Mouse (Mus musculus) forebrain, embryonic 12.5 days (tissue): ENCODE measurements around the gene Kif26b. TPM values are rescaled to one million over a fixed set of nuclear protein-coding genes. Genes with fewer than 3 reads are reported as not detected.
A peak's percentile ranks its signal among the peaks of the same experiment; 100 is the strongest.

ENCODE experiments used
- ATAC-seq: fragments of 200-750 bp; cut with Nextera tagmentation; 2 replicates; pipeline ENCODE4 v1.8.0; 2017; ENCODE audit warnings: moderate TSS enrichment; ENCODE audit not compliant: low FRiP score
- H3K27ac ChIP-seq: fragments of 300-500 bp; sonication (generic); 2 replicates; pipeline ENCODE4 v1.5.1; 2016; ENCODE audit warnings: mild to moderate bottlenecking
- H3K27me3 ChIP-seq: fragments of 300-500 bp; sonication (generic); 2 replicates; pipeline ENCODE4 v1.6.1; 2016; ENCODE audit warnings: mild to moderate bottlenecking
- H3K36me3 ChIP-seq: fragments of 300-500 bp; sonication (generic); replicated peaks from 2 replicates; pipeline ENCODE4 v1.6.1; 2016; ENCODE audit warnings: mild to moderate bottlenecking
- H3K4me1 ChIP-seq: fragments of 300-500 bp; sonication (generic); 2 replicates; pipeline ENCODE4 v1.6.1; 2016
- H3K4me2 ChIP-seq: fragments of 300-500 bp; sonication (generic); 2 replicates; pipeline ENCODE4 v1.6.1; 2016; ENCODE audit warnings: mild to moderate bottlenecking, moderate library complexity
- H3K4me3 ChIP-seq: fragments of 300-500 bp; sonication (generic); replicated peaks from 2 replicates; pipeline ENCODE4 v1.5.1; 2016; ENCODE audit warnings: mild to moderate bottlenecking
- H3K9ac ChIP-seq: fragments of 300-500 bp; sonication (generic); 2 replicates; pipeline ENCODE4 v1.6.1; 2016; ENCODE audit warnings: mild to moderate bottlenecking
- H3K9me3 ChIP-seq: fragments of 300-500 bp; sonication (generic); 2 replicates; pipeline ENCODE4 v1.6.1; 2016
- WGBS: fragments of 180-500 bp; shearing (Covaris S2); methylation state at CpG from one replicate; pipeline ENCODE4 v1.1.7; 2016; 5-methylcytosine and 5-hydroxymethylcytosine counted together
- polyA plus RNA-seq: library from polyadenylated mRNA; unstranded; fragments of >200 nt; fragmentation: Nextera tagmentation; extraction: Ambion mirVana; gene quantifications from 2 replicates; pipeline ENCODE4 v1.2.1, GENCODE M21; 2016

Gene Kif26b
- polyA plus RNA-seq, 1 experiment from 2014 or later = 7.0 TPM

DNA sequence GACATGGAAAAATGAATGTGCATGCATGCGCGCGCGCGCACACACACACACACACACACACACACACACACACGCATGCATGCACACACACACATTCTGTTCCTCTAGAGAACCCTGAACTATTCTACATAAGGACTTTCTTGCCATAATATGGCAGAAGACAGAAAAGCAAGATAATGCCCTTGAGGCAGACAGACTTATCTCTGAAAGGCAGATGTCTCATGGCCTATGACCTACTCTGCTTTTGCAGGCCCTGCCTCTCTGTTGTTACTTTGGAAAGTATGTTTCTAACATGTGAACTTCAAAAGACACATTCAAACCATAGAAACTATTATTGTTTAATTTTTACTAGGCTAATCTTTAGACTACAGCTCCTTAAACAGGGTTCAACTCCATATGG is 255.1 kb downstream of the Kif26b start:
- Histone ChIP-seq H3K9me3 (no peaks in the 10 kb centered on the region), H3K27me3 (no peaks in the 10 kb centered on the region), H3K27ac (no peak overlapping the region), H3K4me3 (no peak overlapping the region), H3K4me2 (no peak overlapping the region), H3K4me1 (no peaks in the 10 kb centered on the region), H3K36me3 (no peaks in the 10 kb centered on the region), H3K9ac (no peak overlapping the region)
- no peak for ATAC-seq
- WGBS = 97% methylated on average over 6 of the region's 6 CpGs

- H3K4me2 ChIP-seq = no peak overlapping the region
- no peaks in the 10 kb centered on the region for H3K36me3 ChIP-seq
- no peak overlapping the region for H3K9ac ChIP-seq
- no peak overlapping the region for H3K27ac ChIP-seq
- no peak overlapping the region for H3K4me3 ChIP-seq
- H3K27me3 ChIP-seq = no peaks in the 10 kb centered on the region
- WGBS = 69% methylated on average over 1 of the region's 1 CpGs
- H3K4me1 ChIP-seq = no peaks in the 10 kb centered on the region
- no peak for ATAC-seq
- H3K9me3 ChIP-seq = no peaks in the 10 kb centered on the region
Observed at GRCm38 (mm10) chr1:178791266-178791665, 262.3 kb downstream of the Kif26b start.

- WGBS = 92% methylated on average over 5 of the region's 5 CpGs
- Histone ChIP-seq H3K9me3 (no peaks in the 10 kb centered on the region), H3K9ac (no peak overlapping the region), H3K36me3 (no peaks in the 10 kb centered on the region), H3K4me3 (no peak overlapping the region), H3K27me3 (no peaks in the 10 kb centered on the region), H3K4me2 (no peak overlapping the region), H3K4me1 (no peaks in the 10 kb centered on the region), H3K27ac (no peak overlapping the region)
- no peak for ATAC-seq
Observed at GRCm38 (mm10) chr1:178792726-178793125, 263.8 kb downstream of the Kif26b start.

DNA sequence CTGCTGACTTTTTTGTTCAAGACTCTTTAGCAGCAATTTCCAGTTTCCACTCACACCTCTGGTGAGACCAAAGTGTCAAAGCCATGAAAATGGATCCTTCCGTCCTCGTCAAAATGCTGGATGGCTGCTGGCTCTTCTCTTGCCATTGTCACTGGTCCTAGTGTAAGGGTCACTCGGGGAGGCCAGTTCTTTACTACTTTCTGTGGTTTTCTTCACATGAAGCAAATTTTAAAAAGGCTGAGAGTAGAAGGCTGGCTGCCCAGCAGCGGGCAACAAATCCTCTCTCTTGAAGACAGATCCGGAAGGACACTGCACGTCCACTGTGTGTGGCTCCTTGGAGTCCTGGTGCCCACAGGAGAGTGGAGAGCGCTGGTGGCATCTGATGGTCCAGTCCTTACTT is 265.9 kb downstream of the Kif26b start:
- Histone ChIP-seq H3K27me3 (no peaks in the 10 kb centered on the region), H3K9ac (no peak overlapping the region), H3K4me1 (peaks cover 9% of the 10 kb centered on the region), H3K36me3 (no peaks in the 10 kb centered on the region), H3K27ac (no peak overlapping the region), H3K4me2 (no peak overlapping the region), H3K4me3 (no peak overlapping the region), H3K9me3 (no peaks in the 10 kb centered on the region)
- ATAC-seq = no peak
- WGBS = 92% methylated on average over 7 of the region's 7 CpGs

DNA sequence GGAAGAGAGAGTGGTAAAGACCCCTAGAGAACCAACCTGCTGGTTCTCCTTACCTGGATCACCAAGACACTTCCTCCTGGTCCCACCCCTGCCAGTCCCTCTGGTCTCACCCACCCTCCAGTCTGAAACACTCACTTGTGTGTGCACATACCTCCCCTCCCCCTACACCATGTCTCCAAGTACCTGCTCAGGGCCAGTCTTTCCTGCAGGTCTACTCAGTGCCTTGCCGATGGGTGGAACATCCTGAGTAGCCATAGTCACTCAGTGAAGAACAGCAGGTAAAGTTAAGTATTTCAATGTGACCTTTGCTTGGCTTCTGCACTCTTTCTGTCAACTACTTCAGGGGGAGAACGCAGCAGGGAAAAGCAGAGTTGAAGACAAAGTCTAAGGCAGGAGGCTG is 268.5 kb downstream of the Kif26b start:
- no peak for ATAC-seq
- Histone ChIP-seq H3K27ac (no peak overlapping the region), H3K4me1 (peaks cover 11% of the 10 kb centered on the region), H3K4me3 (no peak overlapping the region), H3K9me3 (no peaks in the 10 kb centered on the region), H3K27me3 (no peaks in the 10 kb centered on the region), H3K9ac (no peak overlapping the region), H3K4me2 (no peak overlapping the region), H3K36me3 (no peaks in the 10 kb centered on the region)
- WGBS = 95% methylated on average over 2 of the region's 2 CpGs

DNA sequence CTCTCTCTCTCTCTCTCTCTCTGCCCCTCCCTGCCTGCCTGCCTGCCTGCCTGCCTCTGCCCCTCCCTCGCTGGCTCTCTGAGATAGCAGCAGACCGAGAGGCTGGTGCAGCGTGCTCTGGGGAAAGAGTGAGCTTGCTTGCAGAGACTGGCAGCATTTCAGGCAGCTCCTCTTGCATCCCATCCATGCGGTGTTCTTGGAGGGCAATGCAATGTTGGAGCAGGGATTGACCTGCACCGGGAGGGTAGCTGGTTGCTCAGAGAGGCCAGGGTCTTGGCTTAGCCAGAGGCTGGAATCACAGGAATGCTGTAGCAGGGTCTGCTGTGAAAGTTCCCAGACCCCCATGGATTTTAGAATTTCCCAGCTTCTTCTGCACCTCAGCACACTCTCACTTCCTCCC is 269.4 kb downstream of the Kif26b start:
- Histone ChIP-seq H3K4me1 (peaks cover 16% of the 10 kb centered on the region), H3K9me3 (no peaks in the 10 kb centered on the region), H3K27me3 (no peaks in the 10 kb centered on the region), H3K4me3 (no peak overlapping the region), H3K9ac (no peak overlapping the region), H3K36me3 (no peaks in the 10 kb centered on the region), H3K27ac (peak overlapping the region; percentile 33; the same call in 1 of the 2 replicates), H3K4me2 (peak overlapping the region; percentile 36)
- no peak for ATAC-seq
- WGBS = 5% methylated on average over 5 of the region's 5 CpGs

GRCm38 (mm10) chr1:178798886-178799285 is 270.0 kb downstream of the Kif26b start:
- Histone ChIP-seq H3K4me3 (no peak overlapping the region), H3K4me1 (peaks cover 16% of the 10 kb centered on the region), H3K36me3 (no peaks in the 10 kb centered on the region), H3K4me2 (no peak overlapping the region), H3K9me3 (no peaks in the 10 kb centered on the region), H3K27me3 (no peaks in the 10 kb centered on the region), H3K9ac (no peak overlapping the region), H3K27ac (no peak overlapping the region)
- WGBS = 76% methylated on average over 8 of the region's 8 CpGs
- ATAC-seq = no peak

DNA sequence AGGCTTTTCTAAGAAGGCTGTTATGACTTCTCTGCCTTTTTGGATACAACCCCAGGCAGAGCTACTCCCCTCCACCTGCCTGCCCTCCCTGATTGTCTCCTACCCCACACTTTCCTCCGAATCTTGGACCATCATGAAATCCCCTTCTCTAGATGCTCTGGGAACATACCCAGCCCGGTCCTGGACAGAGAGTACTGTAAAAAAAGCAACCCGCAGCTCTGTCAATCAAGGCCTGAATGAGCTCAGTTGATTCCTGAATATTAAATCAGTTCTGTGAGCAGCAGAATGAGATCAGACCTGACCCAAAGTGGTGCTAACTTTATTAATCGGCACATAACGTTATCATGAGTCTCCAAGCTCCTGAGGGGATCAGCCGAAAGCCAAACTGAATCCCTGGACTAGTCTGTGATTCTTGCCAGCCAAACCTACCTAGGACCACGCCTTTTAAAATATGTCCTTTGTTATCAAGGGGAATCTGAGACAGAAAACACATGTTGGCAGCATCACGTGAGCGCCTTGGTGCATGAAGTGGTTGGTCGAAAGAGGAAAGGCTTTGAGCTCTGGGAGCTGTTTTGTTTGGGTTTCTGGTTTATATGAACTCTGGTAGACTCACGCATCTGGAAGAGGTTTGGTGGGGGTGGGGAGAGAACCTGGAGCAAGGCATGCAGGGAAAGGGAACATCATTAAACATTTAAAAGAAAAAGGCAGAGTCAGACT is 271.1 kb downstream of the Kif26b start:
- no peak overlapping the region for H3K27ac ChIP-seq
- no peak for ATAC-seq
- H3K9me3 ChIP-seq = no peaks in the 10 kb centered on the region
- WGBS = 68% methylated on average over 11 of the region's 11 CpGs
- no peak overlapping the region for H3K4me2 ChIP-seq
- no peak overlapping the region for H3K9ac ChIP-seq
- no peak overlapping the region for H3K4me3 ChIP-seq
- H3K4me1 ChIP-seq = peaks cover 20% of the 10 kb centered on the region
- no peaks in the 10 kb centered on the region for H3K27me3 ChIP-seq
- no peaks in the 10 kb centered on the region for H3K36me3 ChIP-seq

GRCm38 (mm10) chr1:178803155-178803554 is 274.2 kb downstream of the Kif26b start:
- no peaks in the 10 kb centered on the region for H3K36me3 ChIP-seq
- H3K27me3 ChIP-seq = no peaks in the 10 kb centered on the region
- no peak for ATAC-seq
- H3K4me2 ChIP-seq = no peak overlapping the region
- H3K4me1 ChIP-seq = peaks cover 20% of the 10 kb centered on the region
- H3K9ac ChIP-seq = no peak overlapping the region
- WGBS = 48% methylated on average over 3 of the region's 3 CpGs
- no peak overlapping the region for H3K4me3 ChIP-seq
- no peak overlapping the region for H3K27ac ChIP-seq
- no peaks in the 10 kb centered on the region for H3K9me3 ChIP-seq

GRCm38 (mm10) chr1:178817476-178817875 is 288.6 kb downstream of the Kif26b start:
- no peak for ATAC-seq
- H3K36me3 ChIP-seq = no peaks in the 10 kb centered on the region
- H3K9ac ChIP-seq = no peak overlapping the region
- no peaks in the 10 kb centered on the region for H3K9me3 ChIP-seq
- 78% methylated on average over 6 of the region's 6 CpGs for WGBS
- H3K4me3 ChIP-seq = no peak overlapping the region
- peaks cover 22% of the 10 kb centered on the region for H3K4me1 ChIP-seq
- H3K27me3 ChIP-seq = no peaks in the 10 kb centered on the region
- H3K4me2 ChIP-seq = no peak overlapping the region
- no peak overlapping the region for H3K27ac ChIP-seq

- H3K4me1 ChIP-seq = peaks cover 22% of the 10 kb centered on the region
- ATAC-seq = no peak
- no peaks in the 10 kb centered on the region for H3K36me3 ChIP-seq
- peaks cover 12% of the 10 kb centered on the region; the same call in 1 of the 2 replicates for H3K27me3 ChIP-seq
- H3K4me2 ChIP-seq = no peak overlapping the region
- no peak overlapping the region for H3K9ac ChIP-seq
- no peak overlapping the region for H3K27ac ChIP-seq
- no peaks in the 10 kb centered on the region for H3K9me3 ChIP-seq
- no peak overlapping the region for H3K4me3 ChIP-seq
- WGBS = 86% methylated on average over 7 of the region's 7 CpGs
Observed at GRCm38 (mm10) chr1:178819060-178819459, 290.1 kb downstream of the Kif26b start.

- peaks cover 12% of the 10 kb centered on the region; the same call in 1 of the 2 replicates for H3K27me3 ChIP-seq
- no peak overlapping the region for H3K4me2 ChIP-seq
- H3K9ac ChIP-seq = no peak overlapping the region
- H3K4me1 ChIP-seq = peaks cover 22% of the 10 kb centered on the region
- H3K9me3 ChIP-seq = no peaks in the 10 kb centered on the region
- H3K27ac ChIP-seq = no peak overlapping the region
- H3K36me3 ChIP-seq = no peaks in the 10 kb centered on the region
- H3K4me3 ChIP-seq = no peak overlapping the region
- WGBS = 77% methylated on average over 3 of the region's 3 CpGs
- ATAC-seq = no peak
Observed at GRCm38 (mm10) chr1:178820079-178820478, 291.2 kb downstream of the Kif26b start.
